Mouse (Mus musculus) C2C12 (cell line): ENCODE data around the gene 4933424G06Rik. TPM values are rescaled to one million over a fixed set of nuclear protein-coding genes. Genes with fewer than 3 reads are reported as not detected.

Source experiments
- H3K27me3 ChIP-seq: one replicate; pipeline ENCODE4 v1.6.1; 2011; ENCODE audit not compliant: control insufficient read depth, insufficient read depth, insufficient read length
- H3K36me3 ChIP-seq: one replicate; pipeline ENCODE4 v1.6.1; 2011; ENCODE audit not compliant: control insufficient read depth, insufficient read depth
- H3K4me3 ChIP-seq: one replicate; pipeline ENCODE4 v1.5.1; 2011; ENCODE audit warnings: mild to moderate bottlenecking, control low read depth; ENCODE audit not compliant: poor library complexity, insufficient read depth, severe bottlenecking
- H3K79me2 ChIP-seq: one replicate; pipeline ENCODE4 v1.6.1; 2011; ENCODE audit not compliant: control insufficient read depth, insufficient read depth
- H3K79me3 ChIP-seq: one replicate; pipeline ENCODE4 v1.6.1; 2011; ENCODE audit warnings: low read depth, control low read depth
- H3ac ChIP-seq: one replicate; pipeline ENCODE3; 2011; ENCODE audit warnings: low read depth; ENCODE audit not compliant: control insufficient read depth, insufficient read length
- CEBPB ChIP-seq: IDR thresholded peaks from one replicate; pipeline ENCODE4 v1.6.1; 2011; ENCODE audit warnings: low read depth, mild to moderate bottlenecking, control low read depth, moderate library complexity
- CTCF ChIP-seq: IDR thresholded peaks from one replicate; pipeline ENCODE4 v1.5.1; 2011; ENCODE audit not compliant: control insufficient read depth, insufficient read depth, insufficient read length
- FOSL1 ChIP-seq: IDR thresholded peaks from one replicate; pipeline ENCODE4 v1.8.0; 2011; ENCODE audit warnings: mild to moderate bottlenecking, low read length; ENCODE audit not compliant: poor library complexity, insufficient read depth, severe bottlenecking
- MAX ChIP-seq: IDR thresholded peaks from one replicate; pipeline ENCODE4 v1.6.1; 2011; ENCODE audit warnings: mild to moderate bottlenecking, control low read depth
- MYOD1 ChIP-seq: IDR thresholded peaks from one replicate; pipeline ENCODE4 v1.6.1; 2011; ENCODE audit warnings: low read depth; ENCODE audit not compliant: control insufficient read depth, insufficient read length
- MYOG ChIP-seq: IDR thresholded peaks from one replicate; pipeline ENCODE4 v1.6.1; 2011; ENCODE audit not compliant: control insufficient read depth, insufficient read length; ENCODE audit errors: extremely low read depth
- USF1 ChIP-seq: IDR thresholded peaks from one replicate; pipeline ENCODE4 v1.6.1; 2011; ENCODE audit warnings: low read depth, mild to moderate bottlenecking, control low read depth, moderate library complexity
- polyA plus RNA-seq: library from polyadenylated mRNA; unstranded; fragments of >200 nt; fragmentation: generic; extraction: Trizol; gene quantifications from one replicate; pipeline ENCODE4 v1.2.1, GENCODE M21; 2012; ENCODE audit warnings: missing spikeins

Gene 4933424G06Rik
- polyA plus RNA-seq, 1 experiment, result 0.02 TPM

DNA sequence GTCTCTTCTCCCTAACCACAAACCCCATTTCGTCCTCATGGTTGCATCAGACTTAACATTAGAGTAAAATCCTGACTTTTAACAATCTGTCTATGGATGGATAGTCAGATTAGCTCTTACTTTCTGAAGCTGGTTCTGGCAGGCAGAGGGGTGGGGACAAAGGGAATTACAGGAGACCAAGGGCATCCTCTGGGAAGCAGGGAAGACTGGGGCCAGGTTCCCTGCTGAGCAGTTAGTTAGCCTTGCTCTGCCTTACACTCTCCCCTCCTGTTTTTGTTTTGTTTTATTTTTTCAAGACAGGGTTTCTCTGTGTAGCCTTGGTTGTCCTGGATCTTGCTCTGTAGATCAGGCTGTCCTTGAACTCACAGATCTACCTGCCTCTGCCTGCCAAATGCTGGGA, 60.0 kb downstream of the 4933424G06Rik start:
- TF ChIP-seq CTCF (no peak), MYOG (no peak), CEBPB (no peak), MYOD1 (no peak), MAX (no peak), USF1 (no peak), FOSL1 (no peak)
- no peaks in the 10 kb centered on the region for H3K79me2 ChIP-seq

GRCm38 (mm10) chr1:36770998-36771397, 61.0 kb downstream of the 4933424G06Rik start:
- no peaks in the 10 kb centered on the region for H3K27me3 ChIP-seq
- no peaks in the 10 kb centered on the region for H3K36me3 ChIP-seq
- TF ChIP-seq USF1 (no peak), MYOD1 (no peak), FOSL1 (no peak), CEBPB (no peak), CTCF (no peak), MYOG (no peak), MAX (no peak)
- no peak overlapping the region for H3ac ChIP-seq
- H3K79me2 ChIP-seq, result no peaks in the 10 kb centered on the region
- no peaks in the 10 kb centered on the region for H3K79me3 ChIP-seq
- H3K4me3 ChIP-seq, result no peak overlapping the region

More for the DNA sequence above, 60.0 kb downstream of the 4933424G06Rik start:
- Histone ChIP-seq H3ac (no peak overlapping the region), H3K27me3 (peaks cover 5% of the 10 kb centered on the region), H3K36me3 (no peaks in the 10 kb centered on the region), H3K79me3 (no peaks in the 10 kb centered on the region), H3K4me3 (no peak overlapping the region)

GRCm38 (mm10) chr1:36772198-36772934, 62.4 kb downstream of the 4933424G06Rik start:
- Histone ChIP-seq H3K27me3 (no peaks in the 10 kb centered on the region), H3K79me3 (no peaks in the 10 kb centered on the region), H3K79me2 (no peaks in the 10 kb centered on the region), H3K4me3 (no peak overlapping the region), H3K36me3 (no peaks in the 10 kb centered on the region), H3ac (no peak overlapping the region)
- TF ChIP-seq CTCF (no peak), USF1 (no peak), MYOG (no peak), MYOD1 (no peak), FOSL1 (no peak), MAX (no peak), CEBPB (no peak)

- Histone ChIP-seq H3ac (no peak overlapping the region), H3K79me2 (no peaks in the 10 kb centered on the region), H3K36me3 (no peaks in the 10 kb centered on the region), H3K79me3 (no peaks in the 10 kb centered on the region), H3K4me3 (no peak overlapping the region), H3K27me3 (peaks cover 32% of the 10 kb centered on the region)
- no peak for TF ChIP-seq MYOD1
- TF ChIP-seq CEBPB, result no peak
- TF ChIP-seq MAX, result no peak
- TF ChIP-seq FOSL1, result no peak
- no peak for TF ChIP-seq MYOG
- TF ChIP-seq USF1, result no peak
Observed at GRCm38 (mm10) chr1:36780793-36781192, 70.8 kb downstream of the 4933424G06Rik start.

DNA sequence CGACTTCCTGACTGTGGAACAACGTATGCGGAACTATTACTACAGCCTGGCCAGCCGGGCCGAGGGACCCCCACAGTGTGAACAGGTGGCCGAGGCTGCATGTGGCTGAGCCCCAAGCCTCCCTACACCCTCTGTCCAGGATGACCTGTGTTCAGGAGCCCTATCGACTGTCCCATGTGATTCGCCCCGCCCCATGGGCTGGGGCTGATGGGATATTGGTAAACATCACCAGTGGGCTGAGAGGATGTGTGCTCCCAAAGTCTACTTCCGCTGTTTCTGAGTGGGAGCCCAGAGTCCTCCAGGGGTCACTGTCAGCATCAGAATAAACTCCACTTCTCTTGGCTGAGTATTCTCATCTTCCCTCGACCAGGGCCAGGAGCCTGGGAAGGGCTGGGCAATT, 72.5 kb downstream of the 4933424G06Rik start:
- H3K79me3 ChIP-seq, result no peaks in the 10 kb centered on the region
- H3K36me3 ChIP-seq, result no peaks in the 10 kb centered on the region
- no peak overlapping the region for H3K4me3 ChIP-seq
- H3ac ChIP-seq, result no peak overlapping the region
- no peaks in the 10 kb centered on the region for H3K79me2 ChIP-seq
- peaks cover 32% of the 10 kb centered on the region for H3K27me3 ChIP-seq
- TF ChIP-seq CTCF, result no peak
- TF ChIP-seq MAX, result no peak
- no peak for TF ChIP-seq USF1
- no peak for TF ChIP-seq FOSL1
- no peak for TF ChIP-seq MYOG
- TF ChIP-seq MYOD1, result no peak
- no peak for TF ChIP-seq CEBPB
